Mouse (Mus musculus) spleen, adult 2 months (tissue): Measurements from ENCODE around the gene Inppl1. TPM values are rescaled to one million over a fixed set of nuclear protein-coding genes. Genes with fewer than 3 reads are reported as not detected.

Source experiments
- DNase-seq, 2 experiments: peaks; one replicate each; pipeline versions ENCODE4 v3.0.0 to v3.0.0-alpha.2; 2012 to 2021; ENCODE audit warnings: low spot score in 2 of 2, low read depth in 1 of 2
- H3K27ac ChIP-seq: fragments of 200-500 bp; 2 replicates; pipeline ENCODE4 v1.5.1; 2012; ENCODE audit warnings: low read length, inconsistent platforms; ENCODE audit not compliant: insufficient read depth
- H3K27me3 ChIP-seq: fragments of 200-500 bp; 2 replicates; pipeline ENCODE4 v1.6.1; 2012; ENCODE audit warnings: mild to moderate bottlenecking, moderate library complexity, low read length, inconsistent platforms; ENCODE audit not compliant: control insufficient read depth, insufficient read depth
- H3K36me3 ChIP-seq: fragments of 200-500 bp; 2 replicates; pipeline ENCODE4 v1.6.1; 2012; ENCODE audit warnings: mild to moderate bottlenecking, low read length, inconsistent platforms; ENCODE audit not compliant: control insufficient read depth, insufficient read depth
- H3K4me1 ChIP-seq: fragments of 200-500 bp; 2 replicates; pipeline ENCODE4 v1.6.1; 2011; ENCODE audit warnings: inconsistent platforms; ENCODE audit not compliant: control insufficient read depth, insufficient read depth, insufficient read length
- H3K4me3 ChIP-seq: fragments of 200-500 bp; 2 replicates; pipeline ENCODE4 v1.5.1; 2011; ENCODE audit warnings: mild to moderate bottlenecking, inconsistent platforms; ENCODE audit not compliant: insufficient read depth, insufficient read length; ENCODE audit errors: extremely low read depth
- CTCF ChIP-seq: fragments of 200-500 bp; IDR thresholded peaks from 2 replicates; pipeline ENCODE4 v1.5.1; 2011; ENCODE audit warnings: mild to moderate bottlenecking, inconsistent platforms; ENCODE audit not compliant: insufficient read depth, insufficient read length, insufficient replicate concordance; ENCODE audit errors: extremely low read depth
- POLR2A ChIP-seq: fragments of 200-500 bp; IDR thresholded peaks from 2 replicates; pipeline ENCODE4 v1.6.1; 2011; ENCODE audit warnings: low read depth, low read length, inconsistent platforms
- WGBS: fragments of 180-500 bp; shearing (Covaris S2); methylation state at CpG from one replicate; pipeline ENCODE4 v1.1.7; 2018; 5-methylcytosine and 5-hydroxymethylcytosine counted together
- polyA plus RNA-seq: library from polyadenylated mRNA; depleted of rRNA; stranded (reverse); fragments of >200 nt; gene quantifications from 2 replicates; pipeline ENCODE4 v1.2.3, GENCODE M21; 2012

The Inppl1 gene
- polyA plus RNA-seq, 1 experiment = 43.3 TPM

DNA sequence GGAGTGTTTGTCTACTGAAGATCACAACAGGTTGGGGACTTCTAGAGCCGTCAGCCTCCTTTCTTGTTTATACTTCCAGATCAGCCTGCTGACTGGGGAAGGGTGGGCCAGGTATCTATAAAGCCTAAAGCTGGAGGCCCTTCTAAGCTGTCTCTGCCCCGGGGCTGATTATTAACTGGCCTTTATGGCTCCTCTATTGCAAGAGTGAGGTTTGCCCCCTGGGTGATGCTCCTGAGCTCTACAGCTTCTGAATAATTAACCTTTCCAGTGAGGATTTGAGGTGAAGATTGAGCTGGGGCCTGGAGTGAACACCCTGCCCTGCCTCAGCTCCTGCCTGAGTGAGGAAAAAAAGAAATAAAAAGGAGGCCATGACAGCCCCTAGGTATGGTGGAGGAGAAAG, 32.6 kb upstream of the Inppl1 start, which contains the start of gene Folr1:
TSS of gene Folr1 (minus strand) at position 160 of the 400 bp plus-strand sequence.
- WGBS = 79% methylated on average over 2 of the region's 2 CpGs
- H3K4me3 ChIP-seq = no peak within 1 kb of the TSS
- TF ChIP-seq POLR2A (no peak), CTCF (no peak)
- no peak within 1 kb of the TSS for H3K27ac ChIP-seq
- H3K4me1 ChIP-seq = no peaks in the 10 kb centered on the region
- H3K27me3 ChIP-seq = no peaks in the 10 kb centered on the region
- no peak for DNase-seq
- no peaks in the 10 kb centered on the region for H3K36me3 ChIP-seq

DNA sequence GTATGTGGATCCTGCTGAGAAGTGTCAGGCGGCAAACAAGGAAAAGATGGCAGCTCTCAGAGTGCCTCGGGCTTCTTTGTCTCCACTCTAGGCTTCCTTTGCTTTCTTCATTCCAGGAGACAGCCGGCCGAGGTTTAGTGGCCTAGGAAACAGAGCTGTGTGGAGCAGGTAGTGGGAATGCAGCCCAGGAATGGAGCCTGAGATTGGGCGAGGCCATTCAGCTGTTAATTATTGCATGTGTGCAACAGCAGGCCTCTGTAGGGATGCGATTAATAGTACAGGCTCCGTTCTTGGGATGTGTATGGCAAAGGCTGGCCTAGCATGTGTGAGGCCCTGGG, 31.1 kb upstream of the Inppl1 start:
- no peak overlapping the region for H3K27ac ChIP-seq
- H3K4me3 ChIP-seq = no peak overlapping the region
- no peaks in the 10 kb centered on the region for H3K36me3 ChIP-seq
- DNase-seq = no peak
- no peaks in the 10 kb centered on the region for H3K27me3 ChIP-seq
- H3K4me1 ChIP-seq = no peaks in the 10 kb centered on the region
- no peak for TF ChIP-seq CTCF
- no peak for TF ChIP-seq POLR2A
- WGBS = 91% methylated on average over 7 of the region's 7 CpGs

DNA sequence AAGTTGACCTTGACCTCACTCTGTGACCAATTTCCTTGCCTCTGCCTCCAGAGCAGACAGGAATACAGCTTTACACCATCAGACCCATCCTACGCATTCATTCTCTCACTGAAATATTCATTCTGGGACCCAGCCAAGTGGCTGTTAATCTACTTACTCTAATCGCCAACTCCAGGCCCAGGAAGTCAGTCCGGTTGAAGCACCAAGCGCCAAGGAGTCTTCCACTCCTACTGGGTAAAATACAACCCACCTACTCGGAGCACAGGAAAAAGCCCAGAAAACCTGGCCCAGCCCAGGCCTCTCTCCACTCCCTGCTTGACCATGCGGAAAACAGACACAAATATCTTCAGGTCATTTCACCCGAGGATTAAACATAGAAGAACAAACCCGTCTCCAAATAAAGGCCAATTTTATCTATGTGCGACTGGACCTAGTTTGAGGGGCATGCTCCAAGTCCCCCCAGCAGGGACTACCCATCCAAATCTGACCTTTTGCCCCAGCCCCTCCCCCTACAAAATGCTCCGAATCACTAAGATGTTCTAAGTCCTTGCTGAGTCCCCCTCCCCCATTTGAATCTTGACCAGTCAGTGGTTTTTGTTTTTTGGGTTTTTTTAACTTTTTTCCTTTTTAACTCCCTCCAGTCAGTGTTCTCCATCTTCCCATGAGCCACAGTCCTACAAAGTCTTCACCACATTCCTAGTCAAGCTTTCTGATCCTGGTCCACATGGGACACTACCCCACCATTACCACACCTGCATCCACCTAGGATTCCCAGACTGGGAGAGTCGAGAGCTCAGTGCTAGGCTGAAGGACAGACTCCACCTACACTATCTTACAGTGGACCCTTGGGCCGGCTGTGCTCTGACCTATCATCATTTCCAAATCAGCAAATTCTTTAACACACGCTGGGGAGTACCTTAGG, 30.5 kb upstream of the Inppl1 start:
- WGBS = 85% methylated on average over 13 of the region's 13 CpGs
- H3K27ac ChIP-seq = no peak overlapping the region
- no peaks in the 10 kb centered on the region for H3K27me3 ChIP-seq
- H3K4me1 ChIP-seq = no peaks in the 10 kb centered on the region
- no peak overlapping the region for H3K4me3 ChIP-seq
- TF ChIP-seq CTCF = no peak
- TF ChIP-seq POLR2A = no peak
- H3K36me3 ChIP-seq = no peaks in the 10 kb centered on the region
- DNase-seq = no peak

- no peaks in the 10 kb centered on the region for H3K27me3 ChIP-seq
- H3K27ac ChIP-seq = no peak overlapping the region
- WGBS = 89% methylated on average over 4 of the region's 4 CpGs
- no peak for TF ChIP-seq CTCF
- TF ChIP-seq POLR2A = no peak
- H3K4me1 ChIP-seq = no peaks in the 10 kb centered on the region
- no peaks in the 10 kb centered on the region for H3K36me3 ChIP-seq
- no peak for DNase-seq
- no peak overlapping the region for H3K4me3 ChIP-seq
These were observed 29.5 kb upstream of the Inppl1 start for GRCm38 (mm10) chr7:101867482-101867881.

GRCm38 (mm10) chr7:101866491-101867265, 28.6 kb upstream of the Inppl1 start:
- Histone ChIP-seq H3K4me3 (no peak overlapping the region), H3K27ac (no peak overlapping the region), H3K36me3 (no peaks in the 10 kb centered on the region), H3K27me3 (no peaks in the 10 kb centered on the region), H3K4me1 (no peaks in the 10 kb centered on the region)
- TF ChIP-seq CTCF (no peak), POLR2A (no peak)
- 92% methylated on average over 11 of the region's 11 CpGs for WGBS
- DNase-seq = no peak

DNA sequence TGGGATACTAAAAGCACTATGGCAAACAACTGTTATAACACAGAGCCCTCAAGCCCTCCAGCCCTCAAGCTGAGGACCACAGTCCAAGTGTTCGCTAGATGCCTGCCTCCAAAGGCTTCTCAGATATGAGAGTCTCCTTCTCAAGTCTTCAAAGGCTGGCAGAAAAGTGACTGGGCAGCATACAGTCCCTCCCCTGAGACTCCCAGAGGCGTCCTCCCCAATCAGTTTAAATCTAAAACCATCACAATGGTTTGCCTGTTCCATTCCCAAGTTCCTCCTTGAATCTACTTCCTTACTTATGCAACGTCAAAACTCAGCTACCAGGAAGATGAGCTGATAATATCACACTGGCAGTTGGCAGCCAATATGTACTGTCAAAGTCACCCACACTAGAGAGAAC, 25.4 kb upstream of the Inppl1 start, which contains the start of gene Anapc15:
TSS of gene Anapc15 (plus strand) at position 301 of the 400 bp plus-strand sequence.
- no peaks in the 10 kb centered on the region for H3K36me3 ChIP-seq
- no peak for TF ChIP-seq POLR2A
- no peak within 1 kb of the TSS for H3K4me3 ChIP-seq
- no peak for DNase-seq
- 62% methylated on average over 3 of the region's 3 CpGs for WGBS
- no peaks in the 10 kb centered on the region for H3K4me1 ChIP-seq
- no peak within 1 kb of the TSS for H3K27ac ChIP-seq
- H3K27me3 ChIP-seq = no peaks in the 10 kb centered on the region

- 74% methylated on average over 3 of the region's 3 CpGs for WGBS
- DNase-seq = no peak
- H3K4me3 ChIP-seq = no peak overlapping the region
- H3K4me1 ChIP-seq = no peaks in the 10 kb centered on the region
- H3K27ac ChIP-seq = no peak overlapping the region
- TF ChIP-seq POLR2A (no peak), CTCF (no peak)
- no peaks in the 10 kb centered on the region for H3K36me3 ChIP-seq
- no peaks in the 10 kb centered on the region for H3K27me3 ChIP-seq
These were observed 24.3 kb upstream of the Inppl1 start for GRCm38 (mm10) chr7:101862291-101862690.
